Mouse (Mus musculus): ENCODE measurements around the gene Hmg20b. TPM values are rescaled to one million over a fixed set of nuclear protein-coding genes. Genes with fewer than 3 reads are reported as not detected.
A peak's percentile ranks its signal among the peaks of the same experiment; 100 is the strongest.

Gene Hmg20b
- polyA plus RNA-seq, 1 experiment from 2014 or later = 92.5 TPM

GRCm38 (mm10) chr10:81362336-81362949 lies 12.2 kb upstream of the Hmg20b start:
- H3K4me1 ChIP-seq = peaks cover 77% of the 10 kb centered on the region
- H3K27ac ChIP-seq = peak overlapping the region; percentile 88
- H3K36me3 ChIP-seq = peaks cover 11% of the 10 kb centered on the region
- 46% methylated on average over 12 of the region's 12 CpGs for WGBS
- ATAC-seq (ENCODE audit: borderline replicate concordance, extremely low read depth, low FRiP score, low TSS enrichment) = peak; percentile 20; the same call in 1 of the 2 replicates
- peaks cover 6% of the 10 kb centered on the region; the same call in 1 of the 2 replicates for H3K27me3 ChIP-seq
- no peaks in the 10 kb centered on the region for H3K9me3 ChIP-seq
- H3K4me3 ChIP-seq = peak overlapping the region; percentile 2; the same call in 1 of the 2 replicates
- peak overlapping the region; percentile 59 for H3K4me2 ChIP-seq
- 0 out of 2 replicates have a peak overlapping the region, but pooled peaks have one; percentile 3 for H3K9ac ChIP-seq

DNA sequence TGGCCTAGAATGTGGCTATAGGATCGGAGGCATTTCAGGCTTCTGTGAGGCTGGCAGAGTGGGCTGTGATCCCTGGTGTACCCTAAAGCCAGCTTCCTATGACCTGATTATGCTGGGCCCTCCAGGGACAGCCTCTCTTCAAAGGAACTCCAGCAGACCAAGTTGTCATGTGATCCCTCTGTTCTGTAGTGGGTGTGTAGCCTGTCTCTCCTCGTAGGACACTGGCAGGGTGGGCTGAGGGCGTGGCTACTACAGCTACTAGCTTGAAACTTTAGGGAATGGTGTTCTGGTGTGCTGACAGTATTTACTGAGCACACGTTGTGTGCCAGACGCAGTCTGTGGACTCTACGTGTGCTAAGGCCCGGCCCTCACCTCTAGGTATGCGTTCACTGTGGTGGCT lies 10.4 kb upstream of the Hmg20b start:
- 0 out of 2 replicates have a peak overlapping the region, but pooled peaks have one; percentile 3 for H3K9ac ChIP-seq
- ATAC-seq (ENCODE audit: borderline replicate concordance, extremely low read depth, low FRiP score, low TSS enrichment) = no peak
- H3K9me3 ChIP-seq = no peaks in the 10 kb centered on the region
- peak overlapping the region; percentile 35 for H3K27ac ChIP-seq
- WGBS = 61% methylated on average over 8 of the region's 8 CpGs
- no peaks in the 10 kb centered on the region; the same call in 1 of the 2 replicates for H3K36me3 ChIP-seq
- peaks cover 85% of the 10 kb centered on the region for H3K4me1 ChIP-seq
- peaks cover 6% of the 10 kb centered on the region; the same call in 1 of the 2 replicates for H3K27me3 ChIP-seq
- peak overlapping the region; percentile 3; the same call in 1 of the 2 replicates for H3K4me2 ChIP-seq
- no peak overlapping the region for H3K4me3 ChIP-seq

GRCm38 (mm10) chr10:81358841-81359240 lies 8.6 kb upstream of the Hmg20b start:
- WGBS = 66% methylated on average over 1 of the region's 1 CpGs
- Histone ChIP-seq H3K9ac (no peak overlapping the region; the same call in 1 of the 2 replicates), H3K4me1 (peaks cover 66% of the 10 kb centered on the region), H3K9me3 (no peaks in the 10 kb centered on the region), H3K27ac (peak overlapping the region; percentile 73), H3K36me3 (no peaks in the 10 kb centered on the region; the same call in 1 of the 2 replicates), H3K4me2 (peak overlapping the region; percentile 99), H3K27me3 (peaks cover 5% of the 10 kb centered on the region; the same call in 1 of the 2 replicates), H3K4me3 (peak overlapping the region; percentile 87)
- no peak for ATAC-seq (ENCODE audit: borderline replicate concordance, extremely low read depth, low FRiP score, low TSS enrichment)

- H3K4me3 ChIP-seq = peak overlapping the region; percentile 87
- no peak for ATAC-seq (ENCODE audit: borderline replicate concordance, extremely low read depth, low FRiP score, low TSS enrichment)
- peaks cover 59% of the 10 kb centered on the region for H3K4me1 ChIP-seq
- WGBS = 22% methylated on average over 4 of the region's 4 CpGs
- H3K36me3 ChIP-seq = no peaks in the 10 kb centered on the region; the same call in 1 of the 2 replicates
- H3K4me2 ChIP-seq = peak overlapping the region; percentile 99
- H3K27ac ChIP-seq = peak overlapping the region; percentile 73
- H3K9ac ChIP-seq = peak overlapping the region; percentile 77
- no peaks in the 10 kb centered on the region for H3K9me3 ChIP-seq
- H3K27me3 ChIP-seq = no peaks in the 10 kb centered on the region; the same call in 1 of the 2 replicates
Measured at GRCm38 (mm10) chr10:81358209-81358608, 7.9 kb upstream of the Hmg20b start.

- 2% methylated on average over 79 of the region's 79 CpGs for WGBS
- H3K9ac ChIP-seq = peak within 1 kb of the TSS; percentile 77
- H3K27me3 ChIP-seq = no peaks in the 10 kb centered on the region
- H3K4me2 ChIP-seq = peak within 1 kb of the TSS; percentile 99
- peak within 1 kb of the TSS; percentile 73 for H3K27ac ChIP-seq
- peaks cover 50% of the 10 kb centered on the region for H3K4me1 ChIP-seq
- peak; percentile 84 for ATAC-seq (ENCODE audit: borderline replicate concordance, extremely low read depth, low FRiP score, low TSS enrichment)
- H3K36me3 ChIP-seq = no peaks in the 10 kb centered on the region; the same call in 1 of the 2 replicates
- peak within 1 kb of the TSS; percentile 87 for H3K4me3 ChIP-seq
- H3K9me3 ChIP-seq = no peaks in the 10 kb centered on the region
Measured at GRCm38 (mm10) chr10:81356991-81357844, 6.9 kb upstream of the Hmg20b start, which contains the start of gene Mfsd12. Mfsd12 (plus strand) TSS chr10:81357491.

- ATAC-seq (ENCODE audit: borderline replicate concordance, extremely low read depth, low FRiP score, low TSS enrichment) = no peak
- Histone ChIP-seq H3K4me1 (peaks cover 43% of the 10 kb centered on the region), H3K36me3 (no peaks in the 10 kb centered on the region; the same call in 1 of the 2 replicates), H3K4me3 (peak overlapping the region; percentile 87), H3K27ac (peak overlapping the region; percentile 6; the same call in 1 of the 2 replicates), H3K9me3 (no peaks in the 10 kb centered on the region), H3K27me3 (no peaks in the 10 kb centered on the region), H3K9ac (peak overlapping the region; percentile 77; the same call in 1 of the 2 replicates), H3K4me2 (peak overlapping the region; percentile 99)
- 53% methylated on average over 12 of the region's 12 CpGs for WGBS
Measured at GRCm38 (mm10) chr10:81356352-81356990, 6.2 kb upstream of the Hmg20b start.

- peaks cover 38% of the 10 kb centered on the region for H3K4me1 ChIP-seq
- no peaks in the 10 kb centered on the region for H3K27me3 ChIP-seq
- no peak overlapping the region for H3K9ac ChIP-seq
- H3K4me3 ChIP-seq = no peak overlapping the region
- H3K4me2 ChIP-seq = no peak overlapping the region
- 77% methylated on average over 4 of the region's 4 CpGs for WGBS
- no peak overlapping the region for H3K27ac ChIP-seq
- no peaks in the 10 kb centered on the region; the same call in 1 of the 2 replicates for H3K36me3 ChIP-seq
- no peak for ATAC-seq (ENCODE audit: borderline replicate concordance, extremely low read depth, low FRiP score, low TSS enrichment)
- H3K9me3 ChIP-seq = no peaks in the 10 kb centered on the region
Measured at GRCm38 (mm10) chr10:81355533-81355932, 5.3 kb upstream of the Hmg20b start.

GRCm38 (mm10) chr10:81354738-81355477 lies 4.6 kb upstream of the Hmg20b start:
- Histone ChIP-seq H3K27ac (no peak overlapping the region), H3K27me3 (no peaks in the 10 kb centered on the region), H3K4me1 (peaks cover 35% of the 10 kb centered on the region), H3K9me3 (no peaks in the 10 kb centered on the region), H3K36me3 (no peaks in the 10 kb centered on the region), H3K4me3 (no peak overlapping the region), H3K9ac (no peak overlapping the region), H3K4me2 (no peak overlapping the region)
- ATAC-seq (ENCODE audit: borderline replicate concordance, extremely low read depth, low FRiP score, low TSS enrichment) = no peak
- 58% methylated on average over 9 of the region's 9 CpGs for WGBS

- 0 out of 2 replicates have a peak, but pooled peaks cover 4% of the 10 kb centered on the region for H3K36me3 ChIP-seq
- no peak overlapping the region for H3K27ac ChIP-seq
- H3K27me3 ChIP-seq = no peaks in the 10 kb centered on the region
- no peak overlapping the region for H3K4me2 ChIP-seq
- ATAC-seq (ENCODE audit: borderline replicate concordance, extremely low read depth, low FRiP score, low TSS enrichment) = no peak
- H3K9me3 ChIP-seq = no peaks in the 10 kb centered on the region
- H3K4me1 ChIP-seq = peaks cover 29% of the 10 kb centered on the region
- WGBS = 16% methylated on average over 9 of the region's 9 CpGs
- H3K4me3 ChIP-seq = no peak overlapping the region
- H3K9ac ChIP-seq = no peak overlapping the region
Measured at GRCm38 (mm10) chr10:81351678-81352291, 1.5 kb upstream of the Hmg20b start.

- WGBS = 0% methylated on average over 29 of the region's 29 CpGs
- H3K36me3 ChIP-seq = 0 out of 2 replicates have a peak, but pooled peaks cover 4% of the 10 kb centered on the region
- H3K4me1 ChIP-seq = peaks cover 30% of the 10 kb centered on the region
- ATAC-seq (ENCODE audit: borderline replicate concordance, extremely low read depth, low FRiP score, low TSS enrichment) = peak; percentile 16
- peaks cover 3% of the 10 kb centered on the region; the same call in 1 of the 2 replicates for H3K27me3 ChIP-seq
- peak overlapping the region; percentile 83 for H3K9ac ChIP-seq
- peak overlapping the region; percentile 70 for H3K27ac ChIP-seq
- peak overlapping the region; percentile 79 for H3K4me2 ChIP-seq
- H3K9me3 ChIP-seq = no peaks in the 10 kb centered on the region
- H3K4me3 ChIP-seq = peak overlapping the region; percentile 86
Measured at GRCm38 (mm10) chr10:81349961-81350350, 324 bp downstream of the Hmg20b start.

Data from lung, embryonic 15.5 days (tissue).